Mouse (Mus musculus): ENCODE results near the gene Krt75. TPM values are rescaled to one million over a fixed set of nuclear protein-coding genes. Genes with fewer than 3 reads are reported as not detected.

Krt75 gene
- polyA plus RNA-seq, 1 experiment from 2014 or later: 0.08 TPM

- Histone ChIP-seq H3K4me3 (ENCODE audit: low read depth, low read length) (no peak overlapping the region), H3K36me3 (ENCODE audit: control insufficient read depth, insufficient read depth, low read length) (no peaks in the 10 kb centered on the region), H3K27ac (ENCODE audit: low read length) (no peak overlapping the region), H3K27me3 (ENCODE audit: control insufficient read depth, insufficient read depth, low read depth, low read length) (no peaks in the 10 kb centered on the region), H3K4me1 (ENCODE audit: control insufficient read depth, insufficient read depth, low read length) (peaks cover 2% of the 10 kb centered on the region; the same call in 1 of the 2 replicates), H3K4me2 (ENCODE audit: low read length) (no peak overlapping the region), H3K9ac (ENCODE audit: low read depth, low read length) (no peak overlapping the region), H3K9me3 (replicated peaks; ENCODE audit: control insufficient read depth, low read length, poor library complexity, severe bottlenecking) (no peaks in the 10 kb centered on the region)
- ATAC-seq: no peak
- 8% methylated on average over 7 of the region's 7 CpGs for WGBS
Measured at GRCm38 (mm10) chr15:101558034-101558646, 15.6 kb downstream of the Krt75 start.

- no peaks in the 10 kb centered on the region for H3K36me3 ChIP-seq (ENCODE audit: control insufficient read depth, insufficient read depth, low read length)
- H3K9ac ChIP-seq (ENCODE audit: low read depth, low read length): no peak overlapping the region; the same call in 1 of the 2 replicates
- peak overlapping the region; percentile 49 for H3K4me2 ChIP-seq (ENCODE audit: low read length)
- no peaks in the 10 kb centered on the region for H3K9me3 ChIP-seq (replicated peaks; ENCODE audit: control insufficient read depth, low read length, poor library complexity, severe bottlenecking)
- no peak overlapping the region; the same call in 1 of the 2 replicates for H3K4me3 ChIP-seq (ENCODE audit: low read depth, low read length)
- H3K27ac ChIP-seq (ENCODE audit: low read length): no peak overlapping the region
- WGBS: 0% methylated on average over 11 of the region's 11 CpGs
- H3K27me3 ChIP-seq (ENCODE audit: control insufficient read depth, insufficient read depth, low read depth, low read length): no peaks in the 10 kb centered on the region
- peaks cover 6% of the 10 kb centered on the region; the same call in 1 of the 2 replicates for H3K4me1 ChIP-seq (ENCODE audit: control insufficient read depth, insufficient read depth, low read length)
- ATAC-seq: peak; percentile 67
Measured at GRCm38 (mm10) chr15:101553169-101553568, 20.5 kb downstream of the Krt75 start.

GRCm38 (mm10) chr15:101552188-101552587 lies 21.5 kb downstream of the Krt75 start:
- ATAC-seq: no peak

GRCm38 (mm10) chr15:101550567-101550966 lies 23.1 kb downstream of the Krt75 start, which contains the start of gene Krt82:
TSS of gene Krt82 (minus strand) at chr15:101550667.
- WGBS: 86% methylated on average over 7 of the region's 7 CpGs
- H3K27me3 ChIP-seq (ENCODE audit: control insufficient read depth, insufficient read depth, low read depth, low read length): no peaks in the 10 kb centered on the region
- ATAC-seq: no peak
- no peaks in the 10 kb centered on the region for H3K9me3 ChIP-seq (replicated peaks; ENCODE audit: control insufficient read depth, low read length, poor library complexity, severe bottlenecking)
- peaks cover 6% of the 10 kb centered on the region; the same call in 1 of the 2 replicates for H3K4me1 ChIP-seq (ENCODE audit: control insufficient read depth, insufficient read depth, low read length)
- no peak within 1 kb of the TSS for H3K9ac ChIP-seq (ENCODE audit: low read depth, low read length)
- no peak within 1 kb of the TSS for H3K27ac ChIP-seq (ENCODE audit: low read length)
- H3K36me3 ChIP-seq (ENCODE audit: control insufficient read depth, insufficient read depth, low read length): no peaks in the 10 kb centered on the region
- no peak within 1 kb of the TSS for H3K4me3 ChIP-seq (ENCODE audit: low read depth, low read length)
- H3K4me2 ChIP-seq (ENCODE audit: low read length): no peak within 1 kb of the TSS

More at GRCm38 (mm10) chr15:101552188-101552587, 21.5 kb downstream of the Krt75 start:
- Histone ChIP-seq H3K36me3 (ENCODE audit: control insufficient read depth, insufficient read depth, low read length) (no peaks in the 10 kb centered on the region), H3K9ac (ENCODE audit: low read depth, low read length) (no peak overlapping the region), H3K27me3 (ENCODE audit: control insufficient read depth, insufficient read depth, low read depth, low read length) (no peaks in the 10 kb centered on the region), H3K4me3 (ENCODE audit: low read depth, low read length) (no peak overlapping the region), H3K27ac (ENCODE audit: low read length) (no peak overlapping the region), H3K4me1 (ENCODE audit: control insufficient read depth, insufficient read depth, low read length) (peaks cover 6% of the 10 kb centered on the region; the same call in 1 of the 2 replicates), H3K9me3 (replicated peaks; ENCODE audit: control insufficient read depth, low read length, poor library complexity, severe bottlenecking) (no peaks in the 10 kb centered on the region), H3K4me2 (ENCODE audit: low read length) (no peak overlapping the region)
- 89% methylated on average over 8 of the region's 8 CpGs for WGBS

GRCm38 (mm10) chr15:101544478-101544877 lies 29.2 kb downstream of the Krt75 start:
- H3K27me3 ChIP-seq (ENCODE audit: control insufficient read depth, insufficient read depth, low read depth, low read length): no peaks in the 10 kb centered on the region
- no peak overlapping the region for H3K27ac ChIP-seq (ENCODE audit: low read length)
- H3K4me3 ChIP-seq (ENCODE audit: low read depth, low read length): no peak overlapping the region
- 56% methylated on average over 3 of the region's 3 CpGs for WGBS
- H3K36me3 ChIP-seq (ENCODE audit: control insufficient read depth, insufficient read depth, low read length): no peaks in the 10 kb centered on the region
- H3K9ac ChIP-seq (ENCODE audit: low read depth, low read length): no peak overlapping the region
- ATAC-seq: no peak
- no peak overlapping the region for H3K4me2 ChIP-seq (ENCODE audit: low read length)
- no peaks in the 10 kb centered on the region for H3K9me3 ChIP-seq (replicated peaks; ENCODE audit: control insufficient read depth, low read length, poor library complexity, severe bottlenecking)
- no peaks in the 10 kb centered on the region for H3K4me1 ChIP-seq (ENCODE audit: control insufficient read depth, insufficient read depth, low read length)

GRCm38 (mm10) chr15:101542543-101542942 lies 31.2 kb downstream of the Krt75 start:
- 61% methylated on average over 9 of the region's 9 CpGs for WGBS
- Histone ChIP-seq H3K9me3 (replicated peaks; ENCODE audit: control insufficient read depth, low read length, poor library complexity, severe bottlenecking) (no peaks in the 10 kb centered on the region), H3K27me3 (ENCODE audit: control insufficient read depth, insufficient read depth, low read depth, low read length) (no peaks in the 10 kb centered on the region), H3K36me3 (ENCODE audit: control insufficient read depth, insufficient read depth, low read length) (no peaks in the 10 kb centered on the region), H3K4me2 (ENCODE audit: low read length) (no peak overlapping the region), H3K4me3 (ENCODE audit: low read depth, low read length) (no peak overlapping the region), H3K4me1 (ENCODE audit: control insufficient read depth, insufficient read depth, low read length) (no peaks in the 10 kb centered on the region), H3K27ac (ENCODE audit: low read length) (no peak overlapping the region), H3K9ac (ENCODE audit: low read depth, low read length) (no peak overlapping the region)
- ATAC-seq: no peak

GRCm38 (mm10) chr15:101538580-101538900 lies 35.2 kb downstream of the Krt75 start:
- H3K4me1 ChIP-seq (ENCODE audit: control insufficient read depth, insufficient read depth, low read length): no peaks in the 10 kb centered on the region
- no peaks in the 10 kb centered on the region for H3K9me3 ChIP-seq (replicated peaks; ENCODE audit: control insufficient read depth, low read length, poor library complexity, severe bottlenecking)
- no peak overlapping the region for H3K27ac ChIP-seq (ENCODE audit: low read length)
- no peak overlapping the region for H3K9ac ChIP-seq (ENCODE audit: low read depth, low read length)
- no peaks in the 10 kb centered on the region for H3K27me3 ChIP-seq (ENCODE audit: control insufficient read depth, insufficient read depth, low read depth, low read length)
- WGBS: 52% methylated on average over 4 of the region's 4 CpGs
- H3K4me2 ChIP-seq (ENCODE audit: low read length): no peak overlapping the region
- ATAC-seq: no peak
- no peaks in the 10 kb centered on the region for H3K36me3 ChIP-seq (ENCODE audit: control insufficient read depth, insufficient read depth, low read length)
- no peak overlapping the region for H3K4me3 ChIP-seq (ENCODE audit: low read depth, low read length)

- ATAC-seq: no peak
- H3K4me1 ChIP-seq (ENCODE audit: control insufficient read depth, insufficient read depth, low read length): no peaks in the 10 kb centered on the region
- no peak overlapping the region for H3K9ac ChIP-seq (ENCODE audit: low read depth, low read length)
- no peak overlapping the region for H3K4me2 ChIP-seq (ENCODE audit: low read length)
- WGBS: 38% methylated on average over 7 of the region's 7 CpGs
- no peaks in the 10 kb centered on the region for H3K27me3 ChIP-seq (ENCODE audit: control insufficient read depth, insufficient read depth, low read depth, low read length)
- no peaks in the 10 kb centered on the region for H3K9me3 ChIP-seq (replicated peaks; ENCODE audit: control insufficient read depth, low read length, poor library complexity, severe bottlenecking)
- H3K36me3 ChIP-seq (ENCODE audit: control insufficient read depth, insufficient read depth, low read length): no peaks in the 10 kb centered on the region
- H3K4me3 ChIP-seq (ENCODE audit: low read depth, low read length): no peak overlapping the region
- no peak overlapping the region for H3K27ac ChIP-seq (ENCODE audit: low read length)
Measured at GRCm38 (mm10) chr15:101537864-101538579, 35.7 kb downstream of the Krt75 start.

Measured in midbrain, embryonic 16.5 days (tissue).